Mouse (Mus musculus) lung, embryonic 16.5 days (tissue): Measurements from ENCODE around the gene Tnfsf9. TPM values are rescaled to one million over a fixed set of nuclear protein-coding genes. Genes with fewer than 3 reads are reported as not detected.

ENCODE experiments used
- ATAC-seq: fragments of 200-750 bp; cut with Nextera tagmentation; 2 replicates; pipeline ENCODE4 v1.8.0; 2017; ENCODE audit warnings: low read depth, mild to moderate bottlenecking, moderate library complexity
- H3K27ac ChIP-seq: fragments of 300-500 bp; sonication (generic); 2 replicates; pipeline ENCODE4 v1.5.1; 2014; ENCODE audit warnings: mild to moderate bottlenecking, control low read depth, low read length
- H3K27me3 ChIP-seq: fragments of 300-500 bp; sonication (generic); 2 replicates; pipeline ENCODE4 v1.6.1; 2014; ENCODE audit warnings: low read depth, low read length, mixed read lengths; ENCODE audit not compliant: control insufficient read depth, insufficient read depth
- H3K36me3 ChIP-seq: fragments of 300-500 bp; sonication (generic); 2 replicates; pipeline ENCODE4 v1.6.1; 2014; ENCODE audit warnings: low read length; ENCODE audit not compliant: control insufficient read depth, insufficient read depth
- H3K4me1 ChIP-seq: fragments of 300-500 bp; sonication (generic); replicated peaks from 2 replicates; pipeline ENCODE4 v1.6.1; 2014; ENCODE audit warnings: low read length, mixed read lengths; ENCODE audit not compliant: control insufficient read depth, insufficient read depth
- H3K4me2 ChIP-seq: fragments of 300-500 bp; sonication (generic); 2 replicates; pipeline ENCODE4 v1.6.1; 2014; ENCODE audit warnings: low read depth, low read length, control low read depth
- H3K4me3 ChIP-seq: fragments of 300-500 bp; sonication (generic); 2 replicates; pipeline ENCODE4 v1.5.1; 2014; ENCODE audit warnings: mild to moderate bottlenecking, low read length, control low read depth
- H3K9ac ChIP-seq: fragments of 300-500 bp; sonication (generic); 2 replicates; pipeline ENCODE4 v1.6.1; 2014; ENCODE audit warnings: low read length, control low read depth
- H3K9me3 ChIP-seq: fragments of 300-500 bp; sonication (generic); 2 replicates; pipeline ENCODE4 v1.6.1; 2016; ENCODE audit warnings: low read length; ENCODE audit not compliant: control insufficient read depth
- WGBS: fragments of 180-500 bp; shearing (Covaris S2); extraction: QIAGEN DNeasy Blood & Tissue Kit; methylation state at CpG from one replicate; pipeline ENCODE4 v1.1.7; 2014; 5-methylcytosine and 5-hydroxymethylcytosine counted together
- polyA plus RNA-seq: library from polyadenylated mRNA; unstranded; fragments of >200 nt; fragmentation: Nextera tagmentation; extraction: Ambion mirVana; gene quantifications from 2 replicates; pipeline ENCODE4 v1.2.1, GENCODE M21; 2015

Gene Tnfsf9
- 7.3 and 8.5 TPM in 2 replicates for polyA plus RNA-seq

GRCm38 (mm10) chr17:57105181-57106034 lies at the start of gene Tnfsf9:
Gene Tnfsf9 (plus strand): TSS chr17:57105325.
- Histone ChIP-seq H3K9ac (peak within 1 kb of the TSS; percentile 79), H3K4me3 (peak within 1 kb of the TSS; percentile 73), H3K27ac (peak within 1 kb of the TSS; percentile 75), H3K4me2 (peak within 1 kb of the TSS; percentile 85), H3K36me3 (no peaks in the 10 kb centered on the region), H3K27me3 (no peaks in the 10 kb centered on the region), H3K9me3 (no peaks in the 10 kb centered on the region), H3K4me1 (peaks cover 5% of the 10 kb centered on the region; the same call in 1 of the 2 replicates)
- 0% methylated on average over 47 of the region's 61 CpGs for WGBS
- peak; percentile 83 for ATAC-seq

GRCm38 (mm10) chr17:57056246-57056645 lies 48.9 kb upstream of the Tnfsf9 start:
- Histone ChIP-seq H3K36me3 (no peaks in the 10 kb centered on the region), H3K9me3 (no peaks in the 10 kb centered on the region), H3K27me3 (peaks cover 4% of the 10 kb centered on the region), H3K27ac (no peak overlapping the region), H3K4me3 (no peak overlapping the region), H3K4me1 (peaks cover 7% of the 10 kb centered on the region), H3K4me2 (no peak overlapping the region), H3K9ac (no peak overlapping the region)
- no peak for ATAC-seq
- 76% methylated on average over 3 of the region's 3 CpGs for WGBS

- H3K27me3 ChIP-seq: peaks cover 25% of the 10 kb centered on the region
- H3K4me2 ChIP-seq: peak within 1 kb of the TSS; percentile 95
- no peaks in the 10 kb centered on the region for H3K36me3 ChIP-seq
- peaks cover 8% of the 10 kb centered on the region for H3K4me1 ChIP-seq
- H3K9me3 ChIP-seq: no peaks in the 10 kb centered on the region
- WGBS: 1% methylated on average over 17 of the region's 22 CpGs
- H3K27ac ChIP-seq: peak within 1 kb of the TSS; percentile 86
- ATAC-seq: peak; percentile 1; the same call in 1 of the 2 replicates
- peak within 1 kb of the TSS; percentile 81 for H3K4me3 ChIP-seq
- peak within 1 kb of the TSS; percentile 79 for H3K9ac ChIP-seq
Measured at GRCm38 (mm10) chr17:57058891-57059485, 46.1 kb upstream of the Tnfsf9 start, which contains the start of gene Crb3. Gene Crb3 (plus strand): TSS chr17:57059105.

GRCm38 (mm10) chr17:57059486-57059977 lies 45.6 kb upstream of the Tnfsf9 start, which contains the start of gene Slc25a23:
Gene Slc25a23 (minus strand): TSS chr17:57059863.
- peak within 1 kb of the TSS; percentile 79 for H3K9ac ChIP-seq
- WGBS: 0% methylated on average over 30 of the region's 45 CpGs
- H3K4me1 ChIP-seq: peaks cover 8% of the 10 kb centered on the region
- peak within 1 kb of the TSS; percentile 86 for H3K27ac ChIP-seq
- H3K27me3 ChIP-seq: peaks cover 25% of the 10 kb centered on the region
- H3K9me3 ChIP-seq: no peaks in the 10 kb centered on the region
- H3K4me2 ChIP-seq: peak within 1 kb of the TSS; percentile 95
- H3K4me3 ChIP-seq: peak within 1 kb of the TSS; percentile 81
- ATAC-seq: peak; percentile 60
- H3K36me3 ChIP-seq: no peaks in the 10 kb centered on the region

GRCm38 (mm10) chr17:57060231-57060801 lies 44.8 kb upstream of the Tnfsf9 start:
- Histone ChIP-seq H3K4me1 (peaks cover 8% of the 10 kb centered on the region), H3K9me3 (no peaks in the 10 kb centered on the region), H3K27ac (peak overlapping the region; percentile 86), H3K36me3 (no peaks in the 10 kb centered on the region), H3K4me2 (peak overlapping the region; percentile 95), H3K9ac (peak overlapping the region; percentile 79), H3K27me3 (peaks cover 25% of the 10 kb centered on the region), H3K4me3 (peak overlapping the region; percentile 81)
- peak; percentile 88 for ATAC-seq
- under 1% methylated on average over 44 of the region's 44 CpGs for WGBS

GRCm38 (mm10) chr17:57061069-57061468 lies 44.1 kb upstream of the Tnfsf9 start:
- H3K9ac ChIP-seq: no peak overlapping the region
- H3K9me3 ChIP-seq: no peaks in the 10 kb centered on the region
- H3K27me3 ChIP-seq: peaks cover 25% of the 10 kb centered on the region
- H3K27ac ChIP-seq: peak overlapping the region; percentile 71
- peak overlapping the region; percentile 81 for H3K4me3 ChIP-seq
- H3K4me2 ChIP-seq: peak overlapping the region; percentile 95
- no peaks in the 10 kb centered on the region for H3K36me3 ChIP-seq
- WGBS: 37% methylated on average over 10 of the region's 10 CpGs
- ATAC-seq: no peak
- peaks cover 8% of the 10 kb centered on the region for H3K4me1 ChIP-seq

- peaks cover 8% of the 10 kb centered on the region for H3K4me1 ChIP-seq
- WGBS: under 1% methylated on average over 39 of the region's 39 CpGs
- H3K9ac ChIP-seq: peak overlapping the region; percentile 75
- peak overlapping the region; percentile 92 for H3K27ac ChIP-seq
- peaks cover 25% of the 10 kb centered on the region for H3K27me3 ChIP-seq
- H3K4me2 ChIP-seq: peak overlapping the region; percentile 37
- no peaks in the 10 kb centered on the region for H3K9me3 ChIP-seq
- ATAC-seq: peak; percentile 57
- no peaks in the 10 kb centered on the region for H3K36me3 ChIP-seq
- H3K4me3 ChIP-seq: peak overlapping the region; percentile 58
Measured at GRCm38 (mm10) chr17:57062011-57062521, 43.1 kb upstream of the Tnfsf9 start.

- peak overlapping the region; percentile 37 for H3K4me2 ChIP-seq
- peak overlapping the region; percentile 75 for H3K9ac ChIP-seq
- H3K9me3 ChIP-seq: no peaks in the 10 kb centered on the region
- no peaks in the 10 kb centered on the region for H3K36me3 ChIP-seq
- H3K27me3 ChIP-seq: peaks cover 25% of the 10 kb centered on the region
- peak overlapping the region; percentile 92 for H3K27ac ChIP-seq
- H3K4me3 ChIP-seq: peak overlapping the region; percentile 58
- no peak for ATAC-seq
- peaks cover 8% of the 10 kb centered on the region for H3K4me1 ChIP-seq
- WGBS: 2% methylated on average over 22 of the region's 22 CpGs
Measured at GRCm38 (mm10) chr17:57062548-57062947, 42.6 kb upstream of the Tnfsf9 start.
